In the genomic region with DNA sequence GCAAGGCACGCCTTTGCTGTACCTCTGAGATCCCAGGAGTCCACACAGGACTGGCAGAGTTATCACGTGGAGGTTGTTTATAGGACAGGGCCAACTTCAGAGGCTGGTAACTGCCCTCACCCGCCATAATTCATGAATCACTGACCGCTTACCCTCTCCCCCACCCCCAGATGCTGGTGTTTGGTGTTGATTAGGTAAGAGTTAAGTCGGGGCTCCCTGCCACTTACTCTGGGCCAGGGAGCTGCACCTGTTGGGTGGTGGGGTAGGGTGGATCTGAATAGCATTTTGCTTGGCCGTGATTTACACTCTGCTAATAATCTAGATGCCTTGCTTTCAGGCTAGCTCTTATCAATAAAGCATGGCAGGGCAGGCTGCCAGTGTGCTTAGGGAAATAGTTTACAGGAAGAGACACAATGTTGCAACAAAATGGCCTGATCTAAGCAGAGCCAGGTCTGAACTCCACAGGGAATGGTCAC, we compare ENCODE assay signal across 11 mouse cellular contexts. TPM values are rescaled to one million over a fixed set of nuclear protein-coding genes. Genes with fewer than 3 reads are reported as not detected.
A peak's percentile ranks its signal among the peaks of the same experiment; 100 is the strongest.
DNase-seq lines count a peak whose midpoint lies in the region; ATAC-seq and TF ChIP-seq lines count a peak whose summit lies in the region.
"Had no signal": no experiment of that assay in that cellular context is flagged by ENCODE, and none has a peak within 500 bp of the region (broad histone marks: within the 10 kb centered on the region; RNA-seq: fewer than 3 reads in every experiment).

No protein-coding gene starts in this region.

- WGBS in kidney, adult 2 months: 35% methylated on average over 6 of the region's 6 CpGs
- WGBS in kidney, embryonic 16.5 days: 19% methylated on average over 6 of the region's 6 CpGs

- 0 out of 2 replicates have a peak overlapping the region, but pooled peaks have one; percentile 31 for H3K9ac ChIP-seq in kidney, embryonic 16.5 days (replicated peaks; ENCODE audit: low read length)
- H3K9ac ChIP-seq: embryonic facial prominence, embryonic 12.5 days; hindbrain, embryonic 15.5 days; liver, embryonic 13.5 days had no signal

- DNase-seq in kidney, adult 2 months: peak; percentile 27
- no peak for DNase-seq in kidney, adult 18-20 months
- DNase-seq in adrenal gland, adult 2 months: peak; percentile 54
- DNase-seq in gastrocnemius, postnatal 14 days: peak; percentile 10
- DNase-seq in spleen, postnatal 36 days (ENCODE audit: low spot score in 2 of 2): no peak
- no peak for DNase-seq in cerebellum, postnatal 25 days
- DNase-seq in left cerebral cortex, adult 18-20 months (ENCODE audit: low spot score in 2 of 2): no peak
- DNase-seq: liver, embryonic 13.5 days had no signal

- H3K36me3 ChIP-seq in kidney, adult 2 months (ENCODE audit: control insufficient read depth, insufficient read depth, low read length): no peaks in the 10 kb centered on the region
- H3K36me3 ChIP-seq in kidney, embryonic 16.5 days (ENCODE audit: insufficient read depth, low read length): peaks cover 6% of the 10 kb centered on the region; the same call in 1 of the 2 replicates
- H3K36me3 ChIP-seq: embryonic facial prominence, embryonic 12.5 days; hindbrain, embryonic 15.5 days; liver, embryonic 13.5 days had no signal

- ATAC-seq in kidney, embryonic 16.5 days (ENCODE audit: low FRiP score, low TSS enrichment): peak; percentile 71; the same call in 1 of the 2 replicates

- no peak overlapping the region for H3K4me2 ChIP-seq in kidney, embryonic 16.5 days (replicated peaks; ENCODE audit: low read depth, low read length)
- H3K4me2 ChIP-seq: embryonic facial prominence, embryonic 12.5 days; hindbrain, embryonic 15.5 days; liver, embryonic 13.5 days had no signal

- H3K4me1 ChIP-seq in kidney, adult 2 months (ENCODE audit: control insufficient read depth, insufficient read depth, low read length): no peaks in the 10 kb centered on the region
- peaks cover 25% of the 10 kb centered on the region for H3K4me1 ChIP-seq in kidney, embryonic 16.5 days (ENCODE audit: insufficient read depth, low read length)

- H3K4me3 ChIP-seq in kidney, adult 2 months (ENCODE audit: insufficient read depth, low read depth, low read length): no peak overlapping the region
- no peak overlapping the region for H3K4me3 ChIP-seq in kidney, embryonic 16.5 days (ENCODE audit: low read length)
- H3K4me3 ChIP-seq: embryonic facial prominence, embryonic 12.5 days; hindbrain, embryonic 15.5 days; liver, embryonic 13.5 days had no signal

- intact Hi-C loops in gastrocnemius, postnatal 14 days (cut with DNase I; ENCODE audit: low total_unique reads): no loop called here

- H3K27ac ChIP-seq in kidney, adult 2 months (ENCODE audit: insufficient read depth, low read depth, low read length): no peak overlapping the region
- no peak overlapping the region for H3K27ac ChIP-seq in kidney, embryonic 16.5 days (ENCODE audit: low read length)
- H3K27ac ChIP-seq: embryonic facial prominence, embryonic 12.5 days; hindbrain, embryonic 15.5 days; liver, embryonic 13.5 days had no signal

- no peak for TF ChIP-seq POLR2A in kidney, adult 2 months (IDR thresholded peaks at IDR 0.05; ENCODE audit: low read depth, low read length)

- no peaks in the 10 kb centered on the region for H3K27me3 ChIP-seq in kidney, adult 2 months (replicated peaks; ENCODE audit: control insufficient read depth, insufficient read depth, low read length)
- H3K27me3 ChIP-seq in kidney, embryonic 16.5 days (ENCODE audit: insufficient read depth, low read length): no peaks in the 10 kb centered on the region
- H3K27me3 ChIP-seq: embryonic facial prominence, embryonic 12.5 days; hindbrain, embryonic 15.5 days; liver, embryonic 13.5 days had no signal

- peaks cover 7% of the 10 kb centered on the region; the same call in 1 of the 2 replicates for H3K9me3 ChIP-seq in kidney, embryonic 16.5 days (ENCODE audit: low read length)
- H3K9me3 ChIP-seq: embryonic facial prominence, embryonic 12.5 days; hindbrain, embryonic 15.5 days; liver, embryonic 13.5 days had no signal

- no peak for TF ChIP-seq CTCF in kidney, adult 2 months (conservative IDR thresholded peaks at IDR 0.05; ENCODE audit: insufficient read depth, insufficient read length, low read depth, low read length)

RNA-seq across cellular contexts. Expression of a gene that starts 25.2 kb away (rescaled TPM):
- polyA plus RNA-seq in kidney, adult 2 months (2012; rRNA removed): 39.2 and 44.2 TPM in 2 replicates
- total RNA-seq in adrenal gland, adult 2 months (2021): 100 to 1,000 TPM in 1 of 2 experiments, 10 to 100 TPM in 1; 92.6 to 116 TPM
- polyA plus RNA-seq in adrenal gland, adult 2 months (2012; rRNA removed): 75.9 and 130 TPM in 2 replicates
- 10 to 100 TPM; 31.2 to 34.5 TPM for total RNA-seq in gastrocnemius, postnatal 14 days (2021)
- polyA plus RNA-seq in kidney, embryonic 16.5 days (2015; fragmentation: Nextera tagmentation; extraction: Ambion mirVana): 38.7 and 42.2 TPM in 2 replicates
- 10 to 100 TPM; 68.4 to 72.7 TPM for total RNA-seq in left cerebral cortex, adult 18-20 months (2021)

Comparison
In these comparisons a context has a peak if more than half of its experiments do, and no peak if none do; other contexts are left out.
1. DNase-seq: peak in kidney, adult 2 months (single experiment), adrenal gland, adult 2 months (single experiment) and gastrocnemius, postnatal 14 days (single experiment); none in kidney, adult 18-20 months (single experiment), spleen, postnatal 36 days (0 of 2), cerebellum, postnatal 25 days (0 of 2) and left cerebral cortex, adult 18-20 months (0 of 2).